Mouse (Mus musculus): Measurements from ENCODE around the gene Fstl4.

Fstl4 gene

DNA sequence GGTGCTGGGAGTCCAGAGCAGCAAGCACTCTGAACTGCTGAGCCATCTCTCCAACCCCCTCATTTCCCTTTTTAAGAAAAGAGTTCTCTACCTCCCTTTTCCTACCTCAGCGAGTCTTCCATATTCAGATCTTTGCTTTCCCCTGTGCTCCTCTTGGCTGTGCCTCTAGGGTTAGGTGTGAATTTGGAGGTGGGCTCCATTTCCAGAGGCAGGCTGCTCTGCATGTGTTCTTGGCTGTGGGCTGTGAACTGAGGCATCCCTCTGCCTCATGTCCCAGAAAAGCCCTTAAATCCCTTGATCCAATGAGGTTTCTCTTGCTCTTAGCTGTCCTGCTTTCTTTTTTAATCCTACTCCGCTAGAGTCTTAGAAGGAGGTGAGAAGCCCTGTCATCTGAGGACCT, 151.2 kb downstream of the Fstl4 start:
- DNase-seq: no peak

DNA sequence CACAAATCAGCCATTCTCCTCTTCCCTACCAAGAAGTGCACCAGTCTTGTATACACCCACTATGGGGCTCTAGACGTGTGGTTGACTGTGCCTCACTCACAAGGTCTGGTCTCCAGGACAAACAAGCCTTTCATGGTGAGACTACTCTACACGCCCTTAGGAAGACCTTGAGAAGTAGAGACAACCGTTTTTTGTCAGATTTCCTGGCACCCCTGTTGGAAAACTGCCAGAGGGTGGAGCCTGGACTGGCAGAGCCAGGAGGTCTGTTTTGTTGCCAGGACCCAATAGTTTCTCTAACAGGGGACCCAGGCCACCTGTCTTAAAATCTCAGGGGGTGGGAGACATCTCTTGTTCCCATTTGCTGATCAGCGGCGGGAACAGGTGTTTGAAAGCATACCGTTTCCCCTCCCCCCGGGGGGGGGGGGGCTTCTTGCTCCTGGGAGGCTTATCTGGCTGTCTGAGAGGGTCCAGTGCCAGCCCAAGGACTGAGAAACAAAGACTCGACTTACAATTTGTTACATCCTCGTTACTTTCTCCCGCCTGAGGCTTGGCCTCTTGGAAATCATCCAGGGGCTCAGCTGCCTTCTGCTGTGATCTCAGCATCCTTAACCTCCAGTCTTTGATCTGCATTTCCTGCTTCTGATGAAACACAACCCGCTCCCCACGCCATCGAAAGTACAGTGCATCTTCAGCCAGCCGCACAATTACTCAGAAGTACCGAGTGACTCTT, 155.0 kb downstream of the Fstl4 start:
- peak; percentile 44 to 58 for DNase-seq

DNA sequence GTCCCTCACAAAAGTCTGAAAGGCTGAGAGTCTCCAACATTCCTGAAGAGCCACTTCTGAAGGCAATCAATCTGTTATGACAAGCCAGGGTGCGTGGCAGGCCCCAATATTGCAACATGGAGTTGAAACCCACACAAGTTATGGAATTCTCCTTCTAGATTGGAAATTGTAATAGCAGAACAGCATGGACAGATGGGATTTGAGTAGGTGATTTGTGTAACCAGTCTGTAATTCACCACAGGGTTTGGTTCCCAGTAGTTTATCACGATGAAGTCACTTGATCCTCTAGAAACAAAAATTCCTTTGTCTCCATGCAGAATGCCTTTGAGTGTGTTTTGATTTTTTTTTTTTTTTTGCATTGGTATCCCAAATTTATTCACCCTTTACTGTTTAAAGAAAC, 159.8 kb downstream of the Fstl4 start:
- DNase-seq: no peak

DNA sequence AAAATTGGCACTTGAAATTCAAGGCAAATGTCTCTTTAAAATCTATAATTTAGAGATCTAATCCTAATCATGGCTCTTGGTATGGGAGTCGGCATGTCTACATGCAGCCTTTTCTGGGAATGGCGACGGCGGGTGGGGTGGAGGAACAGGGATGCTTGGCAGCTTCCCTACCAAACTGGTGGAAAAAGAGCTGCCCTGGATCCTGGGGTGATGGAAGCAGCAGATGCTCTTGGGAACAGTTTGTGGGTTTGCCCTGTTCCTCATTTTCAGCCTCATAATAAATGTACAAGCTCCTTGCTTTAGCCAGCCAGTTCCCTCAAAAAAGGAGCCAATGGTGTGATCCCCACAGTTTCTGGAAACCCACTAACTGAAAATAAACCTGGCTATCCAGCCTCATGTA, 163.9 kb downstream of the Fstl4 start:
- no peak for DNase-seq

DNA sequence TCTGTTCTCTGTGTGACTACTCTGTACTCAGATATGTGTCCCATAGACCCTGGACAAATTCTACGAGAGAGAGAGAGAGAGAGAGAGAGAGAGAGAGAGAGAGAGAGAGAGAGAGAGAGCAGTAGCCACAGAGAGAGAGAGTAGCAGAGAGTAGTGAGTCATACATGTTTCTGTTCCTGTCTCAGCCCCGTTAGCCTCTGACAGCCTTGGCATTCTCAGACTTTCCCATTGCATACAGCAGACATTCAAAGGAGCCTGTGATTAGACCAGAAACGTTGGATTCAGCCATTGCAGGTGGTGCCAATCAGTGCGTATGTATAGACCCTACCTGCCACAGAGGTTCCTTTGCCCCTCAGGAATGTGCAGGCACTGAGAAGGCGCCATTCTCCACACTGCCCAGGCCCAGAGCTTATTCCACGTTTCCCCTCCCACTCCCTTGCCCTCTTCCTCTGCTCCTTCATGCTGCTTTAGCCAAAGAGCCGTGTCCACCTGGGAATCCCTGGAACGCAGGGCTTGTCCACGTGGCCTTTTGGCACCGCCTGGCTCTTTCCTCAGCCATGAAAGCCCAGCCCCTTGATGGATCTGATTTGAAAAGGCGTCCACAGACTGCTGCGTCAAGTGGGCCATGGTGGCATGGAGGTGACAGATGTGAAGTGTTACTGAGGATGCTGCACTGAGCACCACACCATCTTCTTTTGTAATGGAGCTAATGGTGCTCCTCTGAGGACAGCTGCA, 175.1 kb downstream of the Fstl4 start:
- DNase-seq: peak; percentile 4

DNA sequence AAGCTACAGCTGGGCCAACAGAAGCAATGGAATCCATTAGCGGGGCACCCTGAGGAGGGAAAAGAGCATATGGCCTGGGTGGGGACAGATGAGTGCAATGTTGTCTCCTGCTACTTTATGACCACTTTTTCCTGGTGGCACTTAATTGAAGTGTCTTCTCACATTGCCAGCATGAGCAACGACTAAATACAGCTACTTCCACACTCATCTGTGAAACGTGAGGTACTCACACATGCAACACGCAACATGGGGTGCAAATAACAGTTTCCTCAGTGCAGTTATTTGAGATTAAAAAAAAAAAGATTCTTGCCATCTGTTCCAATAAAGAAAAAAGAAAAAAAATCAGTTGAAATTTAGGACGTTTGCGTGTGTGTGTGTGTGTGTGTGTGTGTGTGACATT, 178.5 kb downstream of the Fstl4 start:
- no peak for DNase-seq

DNA sequence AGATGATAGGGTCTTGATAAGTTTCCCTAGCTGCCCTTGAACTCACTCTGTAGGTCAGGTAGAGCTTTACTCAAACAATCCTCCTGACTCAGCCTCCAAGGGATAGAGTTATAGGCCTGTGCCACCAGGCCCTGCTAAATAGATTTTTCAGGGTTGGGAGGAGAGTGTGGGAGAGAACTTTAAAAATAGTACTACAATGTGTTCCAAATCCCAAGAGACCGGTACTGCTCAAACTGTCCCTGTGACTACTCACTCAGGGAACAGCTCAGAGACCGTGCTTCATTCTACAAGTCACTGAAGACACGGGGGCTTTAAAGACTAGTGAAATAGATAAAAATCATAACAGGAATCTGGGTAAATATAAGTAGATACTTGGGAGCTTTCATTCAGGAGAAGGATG, 190.6 kb downstream of the Fstl4 start:
- no peak for DNase-seq

DNA sequence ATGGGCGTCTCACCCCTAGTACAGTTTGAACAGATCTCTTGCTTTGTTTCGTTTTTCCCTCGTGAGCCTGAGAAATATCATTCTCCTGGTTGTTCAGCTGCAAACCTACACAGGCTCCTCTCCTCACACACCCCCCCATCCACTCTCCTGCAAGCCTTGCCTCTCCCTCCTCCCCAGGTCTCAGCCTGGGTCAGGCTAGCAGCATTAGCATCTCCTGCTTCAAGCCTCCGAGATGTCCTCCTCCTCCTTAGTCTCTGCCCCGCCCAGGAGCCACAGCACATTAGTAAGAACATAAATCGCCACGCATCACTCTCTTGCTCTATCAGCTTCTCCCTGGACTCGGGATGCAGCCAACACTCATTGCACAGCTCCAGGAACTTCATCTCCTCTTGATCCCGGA, 204.4 kb downstream of the Fstl4 start:
- no peak for DNase-seq

DNA sequence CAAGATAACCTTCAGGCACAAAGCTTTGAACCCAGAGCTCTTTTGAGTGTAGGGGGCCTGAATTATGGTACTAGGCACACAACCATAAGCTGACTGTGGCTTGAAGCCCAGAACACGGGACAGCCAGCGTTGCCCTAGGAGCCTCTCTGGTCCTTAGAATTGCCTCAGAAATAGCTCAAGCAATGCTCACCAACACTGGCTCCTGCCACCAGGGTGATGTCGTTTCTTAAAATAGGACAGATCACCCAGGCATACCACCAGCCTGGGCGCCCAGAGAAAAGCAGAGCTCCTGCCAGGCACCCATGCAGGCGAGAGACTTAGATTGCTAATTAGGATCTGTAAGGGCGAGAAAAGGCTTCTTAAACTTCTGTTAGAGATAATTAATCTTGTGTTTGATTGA, 206.0 kb downstream of the Fstl4 start:
- no peak for DNase-seq

DNA sequence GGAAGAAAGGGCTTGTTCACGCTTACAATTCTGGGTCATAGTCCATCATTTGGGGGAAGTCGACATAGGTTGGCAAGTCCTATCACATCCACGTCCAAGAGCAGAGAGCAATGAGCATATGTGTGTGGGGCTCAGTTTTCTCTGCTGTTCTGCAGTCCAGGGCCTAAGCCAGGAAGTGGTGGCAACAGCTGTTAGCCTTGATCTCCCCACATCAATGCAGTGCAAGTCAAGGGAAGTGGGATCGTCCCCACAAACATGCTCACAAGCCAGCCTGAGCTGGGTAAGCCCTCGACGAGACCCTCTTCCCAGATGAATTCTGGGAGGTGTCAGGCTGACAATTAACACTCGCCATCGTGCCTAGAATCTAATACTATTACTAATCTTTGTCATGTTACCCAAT, 222.6 kb downstream of the Fstl4 start:
- DNase-seq: no peak

DNA sequence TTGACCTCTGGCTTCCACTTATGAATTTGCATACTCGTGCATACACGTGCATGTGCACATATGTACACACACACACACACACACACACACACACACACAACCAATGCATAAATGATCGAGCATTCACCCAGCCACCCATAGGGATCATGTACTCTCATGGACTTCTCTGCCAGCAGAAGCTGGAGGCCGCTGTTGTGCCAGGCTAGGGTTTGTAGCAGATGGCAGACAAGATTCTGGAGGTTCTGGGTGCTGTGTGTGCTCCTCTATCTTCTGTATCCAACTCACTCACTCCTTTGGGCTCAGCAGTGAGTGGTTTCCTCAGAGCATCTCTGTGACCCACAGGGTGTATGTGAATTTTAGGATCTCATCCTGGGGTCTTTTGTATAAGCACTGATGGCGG, 230.3 kb downstream of the Fstl4 start:
- DNase-seq: no peak

DNA sequence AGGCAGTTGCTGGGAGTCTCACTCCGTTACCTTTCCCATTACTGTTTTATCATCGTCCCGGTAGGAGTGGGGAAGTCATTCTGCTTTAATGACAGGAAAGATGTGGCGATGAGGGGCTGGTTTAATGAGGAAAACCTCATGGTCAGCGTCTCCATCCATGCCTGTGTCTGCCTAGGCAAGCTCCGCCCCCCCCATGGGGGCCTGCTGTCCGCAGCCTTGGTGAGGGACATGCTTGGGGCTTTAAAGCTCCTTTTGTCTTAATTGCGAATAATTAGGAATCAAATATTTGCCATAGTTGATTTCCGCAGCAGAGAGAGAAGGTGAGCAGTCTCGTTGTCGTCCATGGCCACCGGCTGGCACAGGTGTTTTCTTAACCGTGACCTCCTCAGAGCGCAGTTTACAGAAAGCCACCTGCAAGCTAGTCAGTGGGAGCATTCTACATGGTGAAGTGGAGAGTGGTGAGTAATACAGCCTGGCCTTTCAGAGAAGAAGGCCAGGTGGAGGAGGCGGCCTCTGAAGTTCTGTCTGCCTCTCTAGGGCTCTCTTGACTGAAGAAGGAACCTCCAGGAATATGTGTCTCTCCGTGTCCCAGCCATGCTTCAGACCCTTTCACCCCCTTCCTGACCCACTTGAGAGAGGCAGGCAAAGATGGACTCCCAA, 232.1 kb downstream of the Fstl4 start:
- no peak for DNase-seq

DNA sequence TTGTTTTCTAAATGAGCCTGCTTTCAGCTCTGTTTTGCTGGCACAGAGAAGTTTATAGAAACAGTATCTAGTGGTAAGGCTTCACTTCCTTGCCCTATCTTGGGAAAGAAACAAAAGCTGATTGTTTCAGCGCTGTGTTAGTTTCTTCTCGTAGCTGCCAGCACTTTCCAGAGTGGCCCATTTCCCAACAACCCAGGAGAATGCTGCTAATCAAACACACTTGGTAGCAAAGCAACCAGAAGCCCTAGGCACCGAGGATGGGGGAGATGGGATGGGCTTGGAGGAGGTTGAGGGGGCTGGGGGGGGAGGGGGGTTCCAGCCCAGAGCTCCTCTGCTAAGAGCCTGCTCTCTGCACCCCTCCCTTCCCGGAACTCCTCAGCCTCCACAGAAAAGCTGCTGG, 233.0 kb downstream of the Fstl4 start:
- no peak for DNase-seq

DNA sequence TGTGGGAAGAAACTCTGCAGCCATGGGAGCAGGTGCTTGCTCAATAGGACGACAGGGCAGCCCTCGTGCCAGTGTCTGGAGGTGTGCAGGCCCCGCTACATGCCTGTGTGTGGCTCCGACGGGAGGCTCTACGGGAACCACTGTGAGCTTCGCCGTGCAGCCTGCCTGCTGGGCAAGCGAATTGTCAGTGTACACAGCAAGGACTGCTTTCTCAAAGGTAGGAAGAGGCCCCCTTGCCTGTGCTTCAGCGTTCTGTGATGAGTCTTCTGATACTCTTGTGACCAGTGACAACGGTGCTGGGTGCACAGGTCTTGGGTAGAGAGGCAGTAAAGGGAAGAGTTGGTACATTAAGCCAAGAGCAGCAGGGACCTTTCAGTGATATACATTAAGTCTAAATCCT, 235.8 kb downstream of the Fstl4 start:
- DNase-seq: no peak

DNA sequence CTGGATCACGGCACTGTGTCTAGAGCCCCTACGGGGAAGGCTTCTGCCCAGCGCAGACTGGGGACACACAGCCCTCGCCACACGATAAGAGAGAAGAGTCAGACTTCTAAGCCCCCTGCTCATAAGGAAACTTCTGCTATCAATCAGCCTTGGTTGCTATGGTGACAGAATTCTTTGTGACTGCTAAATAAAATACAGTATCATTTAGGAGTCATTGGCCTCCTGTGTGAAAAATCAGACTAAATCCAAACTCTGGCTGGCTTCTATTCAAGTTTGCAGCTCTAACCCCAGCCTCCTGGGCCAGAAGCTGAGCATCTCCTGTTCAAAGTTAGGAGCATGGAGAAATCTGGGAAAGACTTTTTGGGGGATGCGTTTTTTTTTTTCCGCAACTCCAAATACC, 238.9 kb downstream of the Fstl4 start:
- no peak for DNase-seq

DNA sequence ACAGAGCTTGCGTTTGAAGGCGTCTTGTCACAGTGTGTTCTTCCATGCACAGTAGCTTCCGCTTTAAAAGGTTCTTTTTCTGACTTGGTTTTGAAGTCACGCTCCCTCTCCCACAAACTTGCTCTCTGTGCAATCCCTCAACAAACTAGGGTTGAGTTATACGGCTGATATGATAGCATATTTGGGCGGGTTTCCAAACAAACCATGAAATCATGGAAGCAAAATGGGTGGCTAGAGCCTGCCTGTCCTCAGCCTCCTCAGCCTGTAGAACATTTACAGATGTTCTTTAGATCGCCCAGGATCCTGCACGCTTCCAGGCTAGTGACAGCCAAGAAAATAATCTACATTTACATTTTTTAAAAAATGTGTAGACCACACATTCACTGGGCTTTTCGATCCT, 239.4 kb downstream of the Fstl4 start:
- DNase-seq: no peak

DNA sequence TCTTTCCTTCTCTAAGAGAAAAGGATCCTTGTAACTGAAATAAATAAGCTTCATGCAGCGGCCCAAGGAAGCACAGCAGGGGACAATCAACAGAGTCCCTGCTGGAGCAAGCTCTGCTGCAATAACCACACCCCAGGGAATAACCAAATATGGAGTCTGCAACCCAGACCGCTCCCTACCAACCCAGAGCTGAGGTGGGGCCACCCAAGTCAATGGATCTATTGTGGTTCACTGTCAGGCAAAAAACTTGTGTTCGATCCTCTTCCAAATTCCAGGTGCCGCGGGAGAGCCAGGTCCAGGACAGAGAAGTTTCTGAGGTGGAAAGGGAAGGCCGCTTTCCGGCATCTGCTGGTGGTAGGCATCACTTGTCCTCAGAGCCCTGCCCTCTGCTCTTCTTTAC, 245.2 kb downstream of the Fstl4 start:
- no peak for DNase-seq

DNA sequence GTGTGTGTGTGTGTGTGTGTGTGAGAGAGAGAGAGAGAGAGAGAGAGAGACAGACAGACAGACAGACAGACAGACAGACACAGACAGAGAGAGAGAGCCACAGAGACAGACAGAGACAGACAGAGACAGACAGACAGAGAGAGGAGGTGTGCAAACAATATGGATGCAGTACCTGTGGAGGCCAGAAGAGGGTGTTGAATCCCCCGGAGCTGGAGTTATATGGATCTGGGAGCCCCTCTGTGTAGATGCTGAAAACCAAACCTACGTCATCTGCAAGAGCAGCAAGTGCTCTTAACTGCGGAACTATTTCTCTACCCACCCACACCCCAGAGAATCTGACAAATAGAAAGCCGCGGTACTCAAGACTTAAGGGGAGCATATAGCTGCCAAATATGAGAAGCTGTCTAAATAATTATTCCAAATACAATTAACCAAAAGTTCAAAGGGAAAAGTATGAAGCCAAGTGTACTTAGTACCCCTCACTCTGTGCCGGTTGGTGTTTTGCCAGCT, 247.6 kb downstream of the Fstl4 start:
- no peak for DNase-seq

DNA sequence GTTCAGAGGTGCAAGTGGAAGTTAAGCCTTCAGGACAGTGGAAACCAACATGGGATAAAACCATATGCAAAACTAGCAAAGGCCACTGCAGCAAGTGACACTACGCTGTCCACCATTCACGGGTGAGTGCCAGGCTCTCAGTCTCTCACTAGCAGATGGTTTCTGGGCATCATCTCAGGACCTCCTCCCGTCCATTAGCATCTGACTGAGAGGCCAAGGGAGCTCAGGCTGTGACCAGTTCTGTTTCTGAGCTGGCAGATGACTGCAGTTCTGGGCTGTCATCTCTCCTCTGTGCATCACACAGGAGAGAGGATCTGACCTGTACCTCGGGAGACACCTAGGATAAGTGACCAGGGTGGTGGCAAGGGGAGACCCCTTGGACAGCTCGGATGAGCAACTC, 249.5 kb downstream of the Fstl4 start:
- DNase-seq: no peak

DNA sequence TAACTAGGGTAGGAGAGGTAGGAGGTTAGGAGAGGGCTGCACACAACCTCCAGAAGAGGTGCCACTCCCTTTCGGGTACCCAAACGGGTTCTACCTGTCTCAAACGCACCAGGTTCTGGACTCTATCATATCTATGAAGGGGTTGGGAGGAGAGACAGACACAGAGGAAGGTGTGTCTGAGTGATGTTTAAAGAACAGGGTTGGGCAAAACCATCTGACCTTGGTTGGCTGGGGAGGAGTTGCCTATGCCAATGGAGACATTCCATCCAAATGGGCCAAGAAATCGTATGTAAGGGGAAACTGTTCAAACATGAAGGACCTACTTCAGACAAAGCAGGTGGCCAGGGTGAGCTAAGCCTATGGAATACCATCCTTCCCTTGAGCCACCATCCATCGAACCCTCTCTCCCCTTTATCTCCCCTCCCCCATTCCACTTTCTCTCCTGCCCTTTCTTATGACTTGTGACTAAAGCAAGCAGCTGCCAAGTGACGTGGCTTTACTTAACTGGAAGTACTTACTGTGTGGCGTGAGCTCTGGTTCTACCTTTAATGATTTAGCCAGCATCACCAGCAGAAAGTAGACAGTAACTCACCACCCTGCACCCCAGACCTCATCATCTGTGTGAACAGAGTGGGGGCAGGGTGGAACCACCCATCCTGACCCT, 252.1 kb downstream of the Fstl4 start:
- no peak for DNase-seq

DNA sequence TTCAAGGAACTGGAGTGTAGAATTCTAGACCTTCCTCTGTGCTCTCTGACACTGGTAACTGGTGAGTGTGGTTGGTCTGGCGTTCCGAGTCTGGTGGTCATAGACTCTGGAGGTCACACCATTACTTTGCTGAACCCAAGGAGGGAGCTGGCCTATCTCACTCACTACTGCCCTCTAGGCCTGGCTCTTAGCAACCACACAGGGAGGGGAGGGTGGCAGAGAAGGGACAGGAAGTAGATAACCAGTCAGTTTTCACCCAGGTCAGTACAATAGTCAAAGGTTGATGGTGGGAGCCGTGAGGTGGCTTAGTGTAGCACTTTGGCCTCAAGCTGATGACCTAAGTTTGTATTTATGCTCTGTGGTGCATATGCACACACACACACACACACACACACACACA, 255.1 kb downstream of the Fstl4 start:
- no peak for DNase-seq

DNA sequence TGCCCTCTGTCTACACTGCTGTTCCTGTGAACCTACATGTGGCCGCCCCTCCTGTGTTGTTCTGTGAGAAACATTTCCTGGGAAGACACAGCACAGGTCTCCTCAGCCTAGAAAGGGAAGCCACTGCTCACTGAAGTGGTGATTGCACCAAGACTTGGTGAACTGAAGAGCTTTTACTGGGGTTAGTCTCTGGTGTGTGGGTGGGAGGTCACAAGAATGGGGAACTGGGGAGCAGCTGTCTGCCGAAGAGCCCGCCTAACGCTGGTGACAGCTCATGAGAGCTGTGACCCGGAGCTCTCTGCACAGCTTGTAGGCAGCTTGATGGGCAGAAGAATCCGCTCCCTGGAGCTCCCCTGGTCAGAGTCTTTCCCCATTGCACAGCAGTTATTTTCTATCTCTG, 260.0 kb downstream of the Fstl4 start:
- no peak for DNase-seq

DNA sequence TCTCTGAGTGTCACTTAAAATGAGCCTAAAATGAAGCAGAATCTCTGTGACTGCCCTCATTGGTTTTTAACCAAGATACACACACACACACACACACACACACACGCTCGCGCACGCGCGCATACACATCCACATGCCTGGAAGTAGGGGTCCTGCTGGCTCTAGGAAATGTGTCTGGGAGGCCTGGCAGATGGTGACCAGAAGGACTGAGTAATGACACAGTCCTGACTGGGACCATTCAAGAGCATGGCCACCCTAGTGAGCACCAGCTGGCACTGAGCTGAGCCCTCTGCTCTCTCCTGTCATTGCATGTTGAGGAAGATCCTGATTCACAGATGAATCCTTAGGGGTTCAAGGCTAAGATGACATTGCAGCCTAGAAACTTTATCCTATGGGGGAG, 261.3 kb downstream of the Fstl4 start:
- DNase-seq: no peak
